Mouse (Mus musculus): ENCODE measurements at regions not wholly inside any gene's neighbourhood (a gene's known extent, or its start where the extent isn't known, plus 50 kb on each side); places are given as distances from the start of the nearest gene placed in this dataset.
A peak's percentile ranks its signal among the peaks of the same experiment; 100 is the strongest.

DNA sequence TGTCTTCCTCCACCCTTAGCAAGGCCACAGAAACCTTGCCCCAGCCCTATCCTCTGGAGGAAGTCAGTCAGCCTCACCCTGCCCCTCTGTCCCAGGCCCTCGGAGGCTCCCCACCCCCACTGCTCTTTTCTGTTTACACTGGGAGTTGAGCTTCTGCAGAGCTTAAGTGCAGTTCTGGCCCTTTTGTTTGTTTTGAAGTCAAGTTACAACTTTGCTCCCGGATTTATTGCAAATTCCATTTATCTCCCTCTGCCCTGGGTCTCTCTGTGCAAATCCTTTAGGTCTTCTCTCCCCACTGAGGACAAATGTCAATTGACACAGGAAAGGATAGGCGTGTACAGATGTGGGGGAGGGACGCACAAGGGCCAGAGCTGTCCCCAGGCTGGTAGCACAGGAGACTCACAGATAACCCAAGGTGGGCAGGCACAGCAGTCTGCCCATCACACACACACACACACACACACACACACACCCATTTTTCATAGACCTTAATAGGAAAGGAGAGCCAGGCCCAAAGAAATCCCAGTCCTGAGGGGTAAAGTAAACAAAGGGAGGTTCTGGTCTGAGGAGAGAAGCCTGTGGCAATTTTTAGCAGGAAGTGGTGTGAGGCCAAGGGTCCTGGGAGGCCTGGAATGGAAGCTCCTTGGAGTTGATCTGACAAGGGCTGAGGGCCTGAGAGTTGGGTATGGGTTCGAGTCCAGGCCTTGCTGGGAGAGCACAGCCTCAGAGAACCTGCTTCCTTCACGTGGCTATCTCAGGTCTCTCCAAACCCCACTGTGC lies 167.9 kb downstream of the Zfp36l1 start:
- DNase-seq (ENCODE audit: low spot score) = peak; percentile 88

DNA sequence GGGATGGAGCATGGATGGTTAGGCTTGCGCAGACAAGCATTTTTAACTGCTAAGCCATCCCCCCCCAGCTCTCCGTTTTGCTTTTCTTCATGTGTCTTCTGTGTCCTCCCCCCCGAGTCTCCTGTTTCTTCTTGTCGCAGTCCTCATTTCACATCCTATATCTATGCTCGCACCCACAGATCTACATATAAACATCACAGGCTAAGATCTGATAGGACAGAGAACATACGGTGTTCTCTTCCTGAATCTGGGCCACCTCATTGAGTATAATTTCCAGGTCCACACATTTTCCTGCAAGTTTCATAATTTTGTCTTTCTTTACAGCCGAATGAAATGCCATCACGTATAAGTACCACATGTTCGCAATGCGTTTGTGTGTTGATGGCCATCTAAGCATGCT lies 168.7 kb downstream of the Zfp36l1 start:
- Histone ChIP-seq H3K27ac (ENCODE audit: low read length) (peak overlapping the region; percentile 84), H3K36me3 (ENCODE audit: insufficient read depth, low read length) (no peaks in the 10 kb centered on the region), H3K4me1 (ENCODE audit: insufficient read depth, low read depth, low read length) (peaks cover 15% of the 10 kb centered on the region; the same call in 1 of the 2 replicates), H3K27me3 (replicated peaks; ENCODE audit: insufficient read depth, low read length) (no peaks in the 10 kb centered on the region), H3K4me2 (replicated peaks; ENCODE audit: low read depth, low read length) (no peak overlapping the region), H3K4me3 (ENCODE audit: low read depth, low read length) (no peak overlapping the region), H3K9ac (replicated peaks; ENCODE audit: low read depth) (no peak overlapping the region), H3K9me3 (ENCODE audit: low read length) (no peaks in the 10 kb centered on the region)
- TF ChIP-seq EP300 (IDR thresholded peaks at IDR 0.05) (no peak), CTCF (IDR thresholded peaks at IDR 0.05) (no peak)
- DNase-seq (ENCODE audit: low spot score) = no peak
- WGBS = 60% methylated on average over 10 of the region's 10 CpGs
- ATAC-seq = no peak

More for the DNA sequence above, 167.9 kb downstream of the Zfp36l1 start:
- Histone ChIP-seq H3K4me3 (ENCODE audit: low read depth, low read length) (no peak overlapping the region), H3K9ac (replicated peaks; ENCODE audit: low read depth) (no peak overlapping the region), H3K27me3 (replicated peaks; ENCODE audit: insufficient read depth, low read length) (no peaks in the 10 kb centered on the region), H3K4me2 (replicated peaks; ENCODE audit: low read depth, low read length) (no peak overlapping the region), H3K36me3 (ENCODE audit: insufficient read depth, low read length) (no peaks in the 10 kb centered on the region), H3K9me3 (ENCODE audit: low read length) (no peaks in the 10 kb centered on the region), H3K27ac (ENCODE audit: low read length) (peak overlapping the region; percentile 84), H3K4me1 (ENCODE audit: insufficient read depth, low read depth, low read length) (peaks cover 15% of the 10 kb centered on the region; the same call in 1 of the 2 replicates)
- no peak; the same call in 1 of the 2 replicates for TF ChIP-seq EP300 (IDR thresholded peaks at IDR 0.05)
- TF ChIP-seq CTCF (IDR thresholded peaks at IDR 0.05) = no peak
- WGBS = 11% methylated on average over 6 of the region's 6 CpGs
- ATAC-seq = peak; percentile 84

DNA sequence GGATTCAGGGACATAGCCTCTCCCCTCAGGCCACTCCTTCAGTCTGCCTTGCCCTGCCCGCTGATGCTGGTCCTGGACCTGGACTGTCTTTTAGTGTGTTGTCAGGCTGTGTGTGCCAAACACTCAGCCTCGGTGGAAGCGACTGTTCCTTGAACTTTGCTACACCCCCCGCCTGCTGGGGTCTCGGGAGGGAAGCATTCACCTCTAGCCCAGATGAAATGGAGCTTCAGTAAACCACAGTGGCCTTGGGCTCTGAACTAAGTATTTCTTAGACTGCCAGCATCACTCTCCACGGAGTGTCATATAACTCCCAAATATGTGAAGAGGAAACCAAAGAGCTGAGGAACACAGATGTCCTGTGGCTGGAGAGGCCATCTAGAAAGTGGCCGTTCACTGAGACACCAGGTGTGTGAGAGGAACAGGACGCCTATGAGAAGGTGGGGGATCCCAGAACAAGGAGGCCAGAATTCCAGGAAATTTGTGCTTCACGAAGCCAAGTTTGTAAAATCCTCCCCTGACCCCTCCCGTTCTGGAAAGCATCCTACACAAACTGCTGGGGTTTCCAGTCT lies 170.2 kb downstream of the Zfp36l1 start:
- ATAC-seq (no peak), DNase-seq (ENCODE audit: low spot score) (no peak)
- no peaks in the 10 kb centered on the region for H3K9me3 ChIP-seq (ENCODE audit: low read length)
- 0 out of 2 replicates have a peak overlapping the region, but pooled peaks have one; percentile 26 for H3K27ac ChIP-seq (ENCODE audit: low read length)
- H3K27me3 ChIP-seq (replicated peaks; ENCODE audit: insufficient read depth, low read length) = no peaks in the 10 kb centered on the region
- no peak overlapping the region for H3K4me3 ChIP-seq (ENCODE audit: low read depth, low read length)
- H3K9ac ChIP-seq (replicated peaks; ENCODE audit: low read depth) = no peak overlapping the region
- TF ChIP-seq CTCF (IDR thresholded peaks at IDR 0.05) = no peak
- no peak for TF ChIP-seq EP300 (IDR thresholded peaks at IDR 0.05)
- H3K36me3 ChIP-seq (ENCODE audit: insufficient read depth, low read length) = no peaks in the 10 kb centered on the region
- 28% methylated on average over 10 of the region's 10 CpGs for WGBS
- peaks cover 20% of the 10 kb centered on the region; the same call in 1 of the 2 replicates for H3K4me1 ChIP-seq (ENCODE audit: insufficient read depth, low read depth, low read length)
- no peak overlapping the region for H3K4me2 ChIP-seq (replicated peaks; ENCODE audit: low read depth, low read length)

DNA sequence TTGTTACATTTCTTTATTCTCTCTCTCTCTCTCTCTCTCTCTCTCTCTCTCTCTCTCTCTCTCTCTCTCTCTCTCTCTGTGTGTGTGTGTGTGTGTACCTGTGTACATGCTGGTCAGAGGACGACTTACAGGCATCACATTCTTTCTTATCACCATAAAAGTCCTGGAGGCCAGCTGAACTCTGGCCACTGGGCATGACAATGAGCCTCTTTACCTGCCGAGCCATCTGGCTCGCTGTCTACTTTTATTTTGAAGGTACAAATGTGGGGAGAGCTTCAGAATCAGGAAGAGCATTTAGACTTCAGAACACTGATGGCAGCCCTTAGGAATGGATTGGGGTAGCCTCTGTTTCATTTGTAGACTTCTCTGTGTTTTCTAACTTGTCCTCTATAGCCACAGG lies 171.0 kb downstream of the Zfp36l1 start:
- Histone ChIP-seq H3K27me3 (replicated peaks; ENCODE audit: insufficient read depth, low read length) (no peaks in the 10 kb centered on the region), H3K27ac (ENCODE audit: low read length) (no peak overlapping the region), H3K4me2 (replicated peaks; ENCODE audit: low read depth, low read length) (no peak overlapping the region), H3K4me3 (ENCODE audit: low read depth, low read length) (no peak overlapping the region), H3K9me3 (ENCODE audit: low read length) (no peaks in the 10 kb centered on the region), H3K4me1 (ENCODE audit: insufficient read depth, low read depth, low read length) (peaks cover 27% of the 10 kb centered on the region), H3K36me3 (ENCODE audit: insufficient read depth, low read length) (no peaks in the 10 kb centered on the region), H3K9ac (replicated peaks; ENCODE audit: low read depth) (no peak overlapping the region)
- WGBS = 60% methylated on average over 3 of the region's 3 CpGs
- no peak for ATAC-seq
- no peak for DNase-seq (ENCODE audit: low spot score)
- no peak for TF ChIP-seq EP300 (IDR thresholded peaks at IDR 0.05)
- TF ChIP-seq CTCF (IDR thresholded peaks at IDR 0.05) = no peak

DNA sequence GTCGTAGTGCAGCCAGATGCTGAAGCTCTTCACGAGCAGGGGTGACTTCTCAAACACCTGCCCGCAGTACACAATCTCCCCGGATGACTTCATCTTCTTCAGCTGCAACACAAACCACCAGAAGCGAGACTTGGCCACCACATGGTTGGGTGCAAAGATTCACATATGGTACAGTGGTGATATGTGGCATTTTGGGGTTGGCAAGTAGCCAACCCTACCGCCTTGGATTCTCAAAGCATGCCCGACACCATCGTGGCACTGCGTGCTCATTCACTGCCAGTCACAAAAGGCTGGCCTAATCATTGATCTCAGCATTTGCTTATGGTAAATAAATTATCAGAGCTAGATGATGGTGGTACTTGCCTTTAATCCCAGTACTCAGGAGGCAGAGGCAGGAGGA lies 173.4 kb downstream of the Zfp36l1 start:
- TF ChIP-seq CTCF (IDR thresholded peaks at IDR 0.05) (no peak), EP300 (IDR thresholded peaks at IDR 0.05) (no peak)
- DNase-seq (ENCODE audit: low spot score) = no peak
- H3K9ac ChIP-seq (replicated peaks; ENCODE audit: low read depth) = no peak overlapping the region
- peaks cover 22% of the 10 kb centered on the region for H3K4me1 ChIP-seq (ENCODE audit: insufficient read depth, low read depth, low read length)
- no peak overlapping the region for H3K27ac ChIP-seq (ENCODE audit: low read length)
- no peaks in the 10 kb centered on the region for H3K9me3 ChIP-seq (ENCODE audit: low read length)
- H3K4me3 ChIP-seq (ENCODE audit: low read depth, low read length) = no peak overlapping the region
- no peaks in the 10 kb centered on the region for H3K36me3 ChIP-seq (ENCODE audit: insufficient read depth, low read length)
- no peak for ATAC-seq
- no peaks in the 10 kb centered on the region for H3K27me3 ChIP-seq (replicated peaks; ENCODE audit: insufficient read depth, low read length)
- 92% methylated on average over 9 of the region's 9 CpGs for WGBS
- no peak overlapping the region for H3K4me2 ChIP-seq (replicated peaks; ENCODE audit: low read depth, low read length)

DNA sequence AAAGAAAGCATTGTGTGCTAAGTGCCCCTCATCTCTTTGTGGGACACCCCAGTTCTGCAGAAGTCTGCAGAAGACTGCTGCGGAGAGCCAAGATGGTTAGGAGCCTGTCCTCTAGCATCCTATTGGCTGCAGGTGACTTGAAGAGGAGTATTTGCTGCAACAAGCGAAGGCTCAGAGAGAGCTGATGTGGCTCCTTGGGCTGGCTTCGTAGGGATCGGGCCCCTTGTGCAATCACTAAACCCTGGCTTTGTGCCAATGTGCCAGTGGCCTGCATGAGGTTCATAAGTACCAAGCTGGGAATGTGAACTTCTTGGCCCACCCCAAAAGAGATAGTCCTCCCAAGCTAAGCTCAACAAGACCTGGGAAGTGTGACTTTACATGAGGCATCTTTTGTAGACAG lies 174.9 kb downstream of the Zfp36l1 start:
- no peaks in the 10 kb centered on the region for H3K9me3 ChIP-seq (ENCODE audit: low read length)
- DNase-seq (ENCODE audit: low spot score) (no peak), ATAC-seq (no peak)
- no peak for TF ChIP-seq CTCF (IDR thresholded peaks at IDR 0.05)
- TF ChIP-seq EP300 (IDR thresholded peaks at IDR 0.05) = no peak
- H3K4me1 ChIP-seq (ENCODE audit: insufficient read depth, low read depth, low read length) = peaks cover 20% of the 10 kb centered on the region
- 53% methylated on average over 4 of the region's 4 CpGs for WGBS
- no peak overlapping the region for H3K9ac ChIP-seq (replicated peaks; ENCODE audit: low read depth)
- H3K27me3 ChIP-seq (replicated peaks; ENCODE audit: insufficient read depth, low read length) = no peaks in the 10 kb centered on the region
- no peaks in the 10 kb centered on the region for H3K36me3 ChIP-seq (ENCODE audit: insufficient read depth, low read length)
- no peak overlapping the region for H3K4me2 ChIP-seq (replicated peaks; ENCODE audit: low read depth, low read length)
- H3K27ac ChIP-seq (ENCODE audit: low read length) = no peak overlapping the region
- H3K4me3 ChIP-seq (ENCODE audit: low read depth, low read length) = no peak overlapping the region

All from lung, postnatal 0 days (tissue).